Mouse (Mus musculus): ENCODE data around the gene Cacna1c. TPM values are rescaled to one million over a fixed set of nuclear protein-coding genes. Genes with fewer than 3 reads are reported as not detected.

Cacna1c gene
- polyA plus RNA-seq, 1 experiment: 0.11 TPM

DNA sequence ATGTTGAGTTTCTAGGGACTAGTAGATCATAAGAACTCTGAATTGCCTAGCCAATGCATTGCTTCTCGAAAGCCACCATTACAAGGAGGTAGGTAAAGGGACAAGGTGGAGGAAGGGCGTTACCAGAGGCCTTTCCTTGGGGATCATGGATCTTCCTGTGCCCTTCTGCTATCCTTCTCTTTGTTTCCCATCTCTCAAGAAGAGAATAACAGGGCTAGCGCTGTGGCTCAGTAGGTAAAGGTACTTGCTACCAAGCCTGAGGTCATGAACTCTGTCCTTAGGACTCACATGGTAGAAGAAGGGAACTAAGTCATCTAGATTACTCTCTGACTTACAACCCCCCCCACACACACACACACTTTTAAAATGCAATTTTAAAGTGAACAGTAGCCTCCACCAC, 69.2 kb downstream of the Cacna1c start:
- Histone ChIP-seq H3K4me3 (ENCODE audit: insufficient read depth, low read length) (no peak overlapping the region), H3K4me1 (ENCODE audit: control insufficient read depth, insufficient read depth, low read length) (no peaks in the 10 kb centered on the region), H3K27ac (ENCODE audit: insufficient read depth, low read depth, low read length) (no peak overlapping the region)
- TF ChIP-seq POLR2A (IDR thresholded peaks at IDR 0.05; ENCODE audit: borderline replicate concordance, low read depth, low read length): no peak
- no peak for TF ChIP-seq CTCF (IDR thresholded peaks at IDR 0.05; ENCODE audit: low read depth, low read length)

DNA sequence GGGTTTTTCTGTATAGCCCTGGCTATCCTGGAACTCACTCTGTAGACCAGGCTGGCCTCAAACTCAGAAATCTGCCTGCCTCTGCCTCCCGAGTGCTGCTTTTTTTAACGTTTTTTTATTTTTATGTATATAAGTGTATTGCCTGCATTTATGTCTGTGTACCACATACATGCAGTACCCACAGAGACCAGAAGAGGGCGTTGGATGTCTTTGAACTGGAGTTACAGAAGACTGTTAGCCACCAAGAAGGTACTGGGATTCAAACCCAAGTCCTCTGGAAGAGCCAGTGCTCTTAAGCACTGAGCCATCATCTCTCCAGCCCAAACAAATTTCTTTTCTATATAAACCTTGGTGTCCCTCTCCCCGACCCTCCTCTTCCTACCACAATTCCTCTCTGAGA, 77.8 kb downstream of the Cacna1c start:
- TF ChIP-seq CTCF (IDR thresholded peaks at IDR 0.05; ENCODE audit: low read depth, low read length): no peak
- TF ChIP-seq POLR2A (IDR thresholded peaks at IDR 0.05; ENCODE audit: borderline replicate concordance, low read depth, low read length): no peak
- Histone ChIP-seq H3K27ac (ENCODE audit: insufficient read depth, low read depth, low read length) (no peak overlapping the region), H3K4me1 (ENCODE audit: control insufficient read depth, insufficient read depth, low read length) (no peaks in the 10 kb centered on the region), H3K4me3 (ENCODE audit: insufficient read depth, low read length) (no peak overlapping the region)

DNA sequence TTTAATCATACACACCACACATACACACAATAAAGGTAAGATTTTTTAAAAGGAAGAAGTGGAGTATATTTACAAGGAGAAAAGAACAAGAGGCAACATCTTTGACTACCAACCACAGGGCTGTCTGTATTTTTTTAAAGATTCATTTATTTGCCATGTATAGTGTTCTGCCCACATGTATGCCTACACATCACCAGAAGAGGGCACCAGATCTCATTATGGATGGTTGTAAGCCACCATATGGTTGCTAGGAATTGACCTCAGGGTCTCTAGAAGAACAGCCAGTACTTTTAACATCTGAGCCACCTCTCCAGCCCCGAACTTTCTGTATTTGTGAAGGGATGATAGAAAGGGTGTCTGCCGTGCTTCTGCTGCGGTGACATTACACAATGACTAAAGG, 79.9 kb downstream of the Cacna1c start:
- Histone ChIP-seq H3K4me1 (ENCODE audit: control insufficient read depth, insufficient read depth, low read length) (no peaks in the 10 kb centered on the region), H3K4me3 (ENCODE audit: insufficient read depth, low read length) (no peak overlapping the region), H3K27ac (ENCODE audit: insufficient read depth, low read depth, low read length) (no peak overlapping the region)
- TF ChIP-seq CTCF (IDR thresholded peaks at IDR 0.05; ENCODE audit: low read depth, low read length): no peak
- no peak for TF ChIP-seq POLR2A (IDR thresholded peaks at IDR 0.05; ENCODE audit: borderline replicate concordance, low read depth, low read length)

DNA sequence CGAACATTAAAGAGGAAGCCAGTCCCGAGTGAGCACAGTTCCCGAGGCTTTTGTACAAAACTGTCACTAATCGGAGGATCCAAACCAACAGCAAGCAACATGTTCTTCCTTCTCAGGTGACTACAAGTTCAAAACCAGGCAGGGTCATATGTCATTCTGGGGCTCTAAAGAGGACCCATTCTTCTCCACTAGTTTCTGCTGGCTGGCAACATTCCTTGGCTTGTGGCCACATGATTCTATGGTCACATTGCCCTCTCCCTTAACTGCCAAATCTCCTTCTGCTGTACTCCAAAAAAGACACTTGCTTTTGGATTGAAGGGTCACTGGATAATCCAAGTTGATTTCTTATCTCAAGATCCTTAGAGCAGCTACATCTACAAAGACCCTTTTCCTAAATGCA, 82.9 kb downstream of the Cacna1c start:
- TF ChIP-seq CTCF (IDR thresholded peaks at IDR 0.05; ENCODE audit: low read depth, low read length): no peak
- TF ChIP-seq POLR2A (IDR thresholded peaks at IDR 0.05; ENCODE audit: borderline replicate concordance, low read depth, low read length): no peak
- no peak overlapping the region for H3K27ac ChIP-seq (ENCODE audit: insufficient read depth, low read depth, low read length)
- no peak overlapping the region for H3K4me3 ChIP-seq (ENCODE audit: insufficient read depth, low read length)
- no peaks in the 10 kb centered on the region for H3K4me1 ChIP-seq (ENCODE audit: control insufficient read depth, insufficient read depth, low read length)

DNA sequence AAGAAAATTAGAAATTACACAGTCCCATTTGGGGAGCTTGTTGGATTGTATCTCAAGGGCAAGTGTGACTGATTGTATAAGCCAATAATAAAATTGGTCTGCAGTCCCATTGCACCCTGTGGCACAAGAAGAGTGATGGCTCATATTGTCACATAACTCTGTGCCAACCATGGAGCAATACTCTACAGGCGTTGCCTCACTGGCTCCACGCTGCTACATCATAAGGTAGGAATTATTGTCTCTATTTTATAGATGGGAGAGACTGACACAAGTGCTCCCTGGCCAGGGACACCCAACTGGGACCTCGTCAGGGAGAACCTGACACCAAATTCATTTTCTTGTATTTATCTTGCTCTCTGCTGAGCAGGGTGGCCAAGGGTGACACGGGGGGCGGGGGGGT, 85.8 kb downstream of the Cacna1c start:
- no peaks in the 10 kb centered on the region for H3K4me1 ChIP-seq (ENCODE audit: control insufficient read depth, insufficient read depth, low read length)
- TF ChIP-seq CTCF (IDR thresholded peaks at IDR 0.05; ENCODE audit: low read depth, low read length): no peak
- no peak for TF ChIP-seq POLR2A (IDR thresholded peaks at IDR 0.05; ENCODE audit: borderline replicate concordance, low read depth, low read length)
- no peak overlapping the region for H3K4me3 ChIP-seq (ENCODE audit: insufficient read depth, low read length)
- H3K27ac ChIP-seq (ENCODE audit: insufficient read depth, low read depth, low read length): no peak overlapping the region

DNA sequence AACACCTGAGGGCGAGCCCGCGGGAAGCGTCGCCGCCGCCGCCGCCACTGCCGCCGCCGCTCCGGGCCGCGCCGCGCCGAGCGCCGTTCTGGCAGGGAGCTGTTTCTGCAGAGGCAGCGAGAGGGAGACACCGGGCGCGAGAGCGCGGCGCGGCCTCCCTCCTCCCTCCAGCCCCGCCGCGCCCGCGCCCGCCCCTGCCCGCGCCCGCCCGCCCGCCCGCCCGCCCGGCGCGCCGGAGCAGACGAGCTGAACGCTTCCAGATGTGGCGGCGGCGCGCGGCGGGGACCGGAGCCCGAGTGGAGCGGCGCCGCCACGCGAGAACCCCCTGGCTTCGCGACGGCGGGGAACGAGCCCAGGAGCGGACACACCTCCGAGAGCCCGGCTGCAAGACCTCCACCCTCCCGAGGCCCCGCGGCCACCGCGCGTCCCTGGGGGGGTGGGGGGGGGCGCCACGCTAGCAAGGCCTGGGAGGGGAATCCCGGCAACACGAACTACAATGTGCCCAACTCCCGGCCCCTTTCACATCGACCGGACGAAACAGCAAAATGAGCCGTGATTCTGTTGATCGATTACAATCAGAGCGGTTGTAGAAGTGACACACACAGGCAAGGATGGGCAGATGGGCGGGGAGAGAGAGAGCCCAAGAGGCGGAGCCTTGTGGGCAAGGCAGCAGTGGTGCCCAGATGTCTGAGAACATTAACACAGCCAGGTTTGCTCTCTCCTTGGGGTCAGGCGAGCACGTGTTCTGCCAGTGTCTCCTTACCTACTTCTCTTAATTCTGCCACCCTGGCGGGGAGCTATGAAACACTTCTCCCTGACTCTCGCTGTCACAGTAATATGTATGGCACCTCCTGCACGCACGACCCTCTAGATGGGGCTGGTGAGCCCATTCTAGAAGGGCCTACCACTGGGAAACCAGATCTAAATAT, 87.5 kb downstream of the Cacna1c start:
- H3K4me3 ChIP-seq (ENCODE audit: insufficient read depth, low read length): peak overlapping the region; percentile 37
- no peak overlapping the region for H3K27ac ChIP-seq (ENCODE audit: insufficient read depth, low read depth, low read length)
- H3K4me1 ChIP-seq (ENCODE audit: control insufficient read depth, insufficient read depth, low read length): no peaks in the 10 kb centered on the region
- TF ChIP-seq POLR2A (IDR thresholded peaks at IDR 0.05; ENCODE audit: borderline replicate concordance, low read depth, low read length) (no peak), CTCF (IDR thresholded peaks at IDR 0.05; ENCODE audit: low read depth, low read length) (no peak)

DNA sequence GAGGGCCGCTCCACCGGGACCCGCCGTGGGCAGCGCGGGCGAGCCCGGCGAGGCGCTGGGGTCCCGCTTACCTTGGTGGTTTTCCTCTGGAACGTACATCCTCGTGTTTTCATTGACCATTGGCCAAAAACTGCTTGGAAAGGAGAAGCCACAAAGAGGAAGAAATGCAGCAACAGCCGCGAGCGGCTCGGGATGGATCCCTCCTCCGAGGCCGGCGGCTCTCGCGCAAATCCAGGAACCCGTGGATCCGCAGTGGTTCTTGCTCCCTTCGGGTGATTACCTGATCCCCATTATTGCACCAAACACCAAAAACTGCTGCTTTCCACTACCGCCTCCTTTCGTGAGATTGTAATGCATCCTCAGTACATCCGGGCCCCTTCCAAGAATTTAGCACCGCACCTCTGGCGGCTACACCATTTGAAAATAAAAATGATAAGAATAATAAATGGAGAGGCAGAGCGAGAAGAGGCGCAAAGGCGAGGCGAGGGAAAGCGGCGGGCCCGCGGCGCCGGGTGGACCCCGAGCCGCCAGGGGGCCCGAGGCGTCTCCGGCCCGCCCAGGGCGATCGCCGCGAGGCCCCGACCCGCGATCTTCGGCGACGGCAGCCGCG, 88.3 kb downstream of the Cacna1c start:
- H3K4me3 ChIP-seq (ENCODE audit: insufficient read depth, low read length): peak overlapping the region; percentile 37
- TF ChIP-seq POLR2A (IDR thresholded peaks at IDR 0.05; ENCODE audit: borderline replicate concordance, low read depth, low read length) (no peak), CTCF (IDR thresholded peaks at IDR 0.05; ENCODE audit: low read depth, low read length) (no peak)
- H3K4me1 ChIP-seq (ENCODE audit: control insufficient read depth, insufficient read depth, low read length): no peaks in the 10 kb centered on the region
- H3K27ac ChIP-seq (ENCODE audit: insufficient read depth, low read depth, low read length): no peak overlapping the region

DNA sequence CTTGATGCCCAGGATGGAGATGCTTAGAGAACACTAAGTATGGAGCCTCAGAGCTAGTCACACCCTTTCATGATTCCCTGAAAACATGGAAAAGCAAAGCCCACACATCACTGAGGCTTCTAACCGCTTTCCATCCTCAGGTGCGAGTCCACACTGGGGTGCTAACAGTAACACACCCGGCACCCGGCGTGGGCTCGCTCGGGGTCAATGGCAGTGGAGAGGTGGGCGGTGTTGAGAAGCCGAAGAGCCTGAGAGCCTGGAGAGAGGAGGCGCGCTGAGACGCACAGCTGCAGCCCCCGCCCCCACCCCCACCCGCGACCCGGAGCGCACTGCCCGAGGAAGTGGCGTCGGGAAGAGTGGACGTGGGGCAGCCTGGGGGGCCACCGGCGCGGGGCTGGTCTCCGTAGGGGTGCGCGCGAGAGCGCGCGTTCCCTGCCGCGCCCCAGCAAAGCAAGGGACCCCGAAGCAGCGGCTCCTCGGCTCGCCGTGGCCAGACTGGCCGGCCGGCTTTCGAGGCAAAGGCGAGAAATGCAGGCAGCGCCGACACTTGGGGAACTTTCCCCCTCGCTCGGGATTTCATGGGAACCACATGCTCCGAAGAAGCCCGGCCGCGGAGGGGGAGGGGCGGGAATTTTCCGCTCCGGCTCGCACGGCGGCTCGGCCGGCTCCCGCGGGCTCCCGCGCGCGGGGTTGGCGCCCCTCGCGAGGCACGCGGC, 88.9 kb downstream of the Cacna1c start:
- peak overlapping the region; percentile 37 for H3K4me3 ChIP-seq (ENCODE audit: insufficient read depth, low read length)
- no peak for TF ChIP-seq POLR2A (IDR thresholded peaks at IDR 0.05; ENCODE audit: borderline replicate concordance, low read depth, low read length)
- no peak for TF ChIP-seq CTCF (IDR thresholded peaks at IDR 0.05; ENCODE audit: low read depth, low read length)

DNA sequence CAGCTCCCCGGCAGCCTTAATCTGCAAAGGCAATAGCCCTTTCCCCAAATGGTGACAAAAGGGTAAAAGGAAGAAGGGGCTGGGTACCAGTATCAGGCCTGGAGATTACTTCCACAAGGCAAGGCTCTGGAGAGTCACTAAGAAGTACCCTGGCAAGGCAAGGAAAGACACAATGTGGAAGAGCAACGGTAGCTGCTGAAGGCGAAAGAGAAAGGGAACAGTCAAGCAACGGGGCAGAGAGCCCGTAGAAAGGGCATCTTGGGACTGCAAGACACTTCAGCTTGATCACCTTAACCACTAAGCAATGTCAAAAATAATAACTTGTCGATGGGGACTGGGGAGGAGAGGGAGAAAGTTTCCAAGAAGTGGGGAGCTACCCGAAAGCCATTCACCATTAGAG, 89.5 kb downstream of the Cacna1c start:
- Histone ChIP-seq H3K4me1 (ENCODE audit: control insufficient read depth, insufficient read depth, low read length) (no peaks in the 10 kb centered on the region), H3K27ac (ENCODE audit: insufficient read depth, low read depth, low read length) (no peak overlapping the region), H3K4me3 (ENCODE audit: insufficient read depth, low read length) (no peak overlapping the region)
- TF ChIP-seq CTCF (IDR thresholded peaks at IDR 0.05; ENCODE audit: low read depth, low read length): no peak
- TF ChIP-seq POLR2A (IDR thresholded peaks at IDR 0.05; ENCODE audit: borderline replicate concordance, low read depth, low read length): no peak

More for the DNA sequence above, 88.9 kb downstream of the Cacna1c start:
- H3K4me1 ChIP-seq (ENCODE audit: control insufficient read depth, insufficient read depth, low read length): no peaks in the 10 kb centered on the region
- no peak overlapping the region for H3K27ac ChIP-seq (ENCODE audit: insufficient read depth, low read depth, low read length)
